Mouse (Mus musculus) small intestine, adult 2 months (tissue): Measurements from ENCODE around the gene Cmya5. TPM values are rescaled to one million over a fixed set of nuclear protein-coding genes. Genes with fewer than 3 reads are reported as not detected.

Source experiments
- H3K27ac ChIP-seq: fragments of 200-500 bp; 2 replicates; pipeline ENCODE4 v1.5.1; 2012; ENCODE audit warnings: low read depth, low read length, control low read depth, inconsistent platforms; ENCODE audit not compliant: insufficient read depth
- H3K27me3 ChIP-seq: fragments of 200-500 bp; 2 replicates; pipeline ENCODE4 v1.6.1; 2012; ENCODE audit warnings: mild to moderate bottlenecking, moderate library complexity, low read length, inconsistent platforms; ENCODE audit not compliant: control insufficient read depth, insufficient read depth
- H3K36me3 ChIP-seq: fragments of 200-500 bp; 2 replicates; pipeline ENCODE4 v1.6.1; 2012; ENCODE audit warnings: mild to moderate bottlenecking, low read length, control low read depth, inconsistent platforms; ENCODE audit not compliant: control insufficient read depth, insufficient read depth
- H3K4me1 ChIP-seq: fragments of 200-500 bp; 2 replicates; pipeline ENCODE4 v1.6.1; 2012; ENCODE audit warnings: low read length, inconsistent platforms, mixed read lengths; ENCODE audit not compliant: control insufficient read depth, insufficient read depth, insufficient read length
- H3K4me3 ChIP-seq: fragments of 200-500 bp; 2 replicates; pipeline ENCODE4 v1.5.1; 2012; ENCODE audit warnings: low read depth, mild to moderate bottlenecking, control low read depth, inconsistent platforms, low read length, moderate library complexity
- CTCF ChIP-seq: fragments of 200-500 bp; IDR thresholded peaks from 2 replicates; pipeline ENCODE4 v1.5.1; 2012; ENCODE audit warnings: low read depth, mild to moderate bottlenecking, control low read depth, inconsistent platforms, low read length, moderate library complexity, mixed read lengths; ENCODE audit not compliant: insufficient replicate concordance, insufficient read length; ENCODE audit errors: extremely low read depth
- POLR2A ChIP-seq: fragments of 200-500 bp; IDR thresholded peaks from 2 replicates; pipeline ENCODE4 v1.6.1; 2012; ENCODE audit warnings: low read depth, mild to moderate bottlenecking, control low read depth, inconsistent platforms, low read length, moderate library complexity
- WGBS: fragments of 180-500 bp; shearing (Covaris S2); methylation state at CpG from one replicate; pipeline ENCODE4 v1.1.7; 2018; 5-methylcytosine and 5-hydroxymethylcytosine counted together
- polyA plus RNA-seq: library from polyadenylated mRNA; depleted of rRNA; stranded (reverse); fragments of >200 nt; gene quantifications from 2 replicates; pipeline ENCODE4 v1.2.3, GENCODE M21; 2012; rRNA removed

Cmya5 gene
- polyA plus RNA-seq, 1 experiment = 0.04 TPM

DNA sequence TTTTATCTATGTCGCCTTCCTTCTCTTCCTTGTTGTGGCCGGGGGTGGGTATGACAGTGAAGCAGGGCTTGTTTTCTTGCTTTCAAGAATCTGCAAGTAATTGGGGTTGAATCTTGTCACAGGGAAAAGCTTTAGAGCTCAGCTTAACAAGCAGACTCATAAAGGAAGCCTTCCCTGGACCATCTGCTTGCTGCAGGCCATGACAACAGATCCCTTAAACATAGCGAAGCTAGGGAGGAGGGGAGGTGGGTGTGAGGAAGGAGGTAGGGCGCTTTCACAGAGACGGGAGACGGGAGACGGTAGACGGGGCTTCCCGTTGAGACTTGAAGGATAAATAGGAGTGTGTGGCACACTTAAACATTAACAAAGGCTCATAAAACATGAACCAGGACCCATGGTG lies 144.7 kb downstream of the Cmya5 start:
- no peaks in the 10 kb centered on the region for H3K4me1 ChIP-seq
- no peaks in the 10 kb centered on the region for H3K27me3 ChIP-seq
- no peak overlapping the region for H3K4me3 ChIP-seq
- 38% methylated on average over 9 of the region's 9 CpGs for WGBS
- TF ChIP-seq POLR2A = no peak
- TF ChIP-seq CTCF = no peak
- no peaks in the 10 kb centered on the region for H3K36me3 ChIP-seq
- H3K27ac ChIP-seq = no peak overlapping the region

- TF ChIP-seq CTCF = no peak
- TF ChIP-seq POLR2A = no peak
- no peaks in the 10 kb centered on the region for H3K36me3 ChIP-seq
- no peaks in the 10 kb centered on the region for H3K27me3 ChIP-seq
- H3K4me1 ChIP-seq = no peaks in the 10 kb centered on the region
- H3K4me3 ChIP-seq = no peak overlapping the region
- H3K27ac ChIP-seq = no peak overlapping the region
Measured at GRCm38 (mm10) chr13:92994743-92995142, 149.8 kb downstream of the Cmya5 start.

DNA sequence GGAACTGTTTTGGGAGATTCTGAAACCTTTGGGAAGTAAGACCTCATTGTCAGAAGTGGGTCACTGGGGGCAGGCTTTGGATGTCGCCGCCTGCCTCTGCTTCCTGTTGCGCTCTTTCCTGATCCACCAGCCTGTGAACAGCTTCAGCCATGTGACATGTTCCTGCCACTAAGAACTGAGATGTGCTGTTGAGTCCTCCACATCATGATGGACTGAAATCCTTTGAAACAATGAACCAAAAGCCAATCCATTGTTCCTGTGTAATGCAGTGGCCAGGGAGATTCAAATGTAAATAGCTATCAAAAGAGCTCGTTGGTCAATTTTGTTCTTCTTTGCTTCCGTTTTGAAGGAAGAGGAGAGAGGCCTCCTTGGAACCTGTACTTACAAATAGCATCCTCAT lies 151.7 kb downstream of the Cmya5 start:
- Histone ChIP-seq H3K4me1 (no peaks in the 10 kb centered on the region), H3K27ac (no peak overlapping the region), H3K36me3 (no peaks in the 10 kb centered on the region), H3K27me3 (no peaks in the 10 kb centered on the region), H3K4me3 (no peak overlapping the region)
- 83% methylated on average over 5 of the region's 5 CpGs for WGBS
- TF ChIP-seq POLR2A (no peak), CTCF (no peak)

Other genes with a start within 250 kb of the Cmya5 start
- 4.3 and 9.6 TPM in 2 replicates for gene Tent2, start 47.7 kb upstream of the Cmya5 start, polyA plus RNA-seq
- gene Homer1, start 154.9 kb upstream of the Cmya5 start, polyA plus RNA-seq = 1.6 and 3.4 TPM in 2 replicates